ENCODE assay signal across 12 mouse cellular contexts in the genomic region with DNA sequence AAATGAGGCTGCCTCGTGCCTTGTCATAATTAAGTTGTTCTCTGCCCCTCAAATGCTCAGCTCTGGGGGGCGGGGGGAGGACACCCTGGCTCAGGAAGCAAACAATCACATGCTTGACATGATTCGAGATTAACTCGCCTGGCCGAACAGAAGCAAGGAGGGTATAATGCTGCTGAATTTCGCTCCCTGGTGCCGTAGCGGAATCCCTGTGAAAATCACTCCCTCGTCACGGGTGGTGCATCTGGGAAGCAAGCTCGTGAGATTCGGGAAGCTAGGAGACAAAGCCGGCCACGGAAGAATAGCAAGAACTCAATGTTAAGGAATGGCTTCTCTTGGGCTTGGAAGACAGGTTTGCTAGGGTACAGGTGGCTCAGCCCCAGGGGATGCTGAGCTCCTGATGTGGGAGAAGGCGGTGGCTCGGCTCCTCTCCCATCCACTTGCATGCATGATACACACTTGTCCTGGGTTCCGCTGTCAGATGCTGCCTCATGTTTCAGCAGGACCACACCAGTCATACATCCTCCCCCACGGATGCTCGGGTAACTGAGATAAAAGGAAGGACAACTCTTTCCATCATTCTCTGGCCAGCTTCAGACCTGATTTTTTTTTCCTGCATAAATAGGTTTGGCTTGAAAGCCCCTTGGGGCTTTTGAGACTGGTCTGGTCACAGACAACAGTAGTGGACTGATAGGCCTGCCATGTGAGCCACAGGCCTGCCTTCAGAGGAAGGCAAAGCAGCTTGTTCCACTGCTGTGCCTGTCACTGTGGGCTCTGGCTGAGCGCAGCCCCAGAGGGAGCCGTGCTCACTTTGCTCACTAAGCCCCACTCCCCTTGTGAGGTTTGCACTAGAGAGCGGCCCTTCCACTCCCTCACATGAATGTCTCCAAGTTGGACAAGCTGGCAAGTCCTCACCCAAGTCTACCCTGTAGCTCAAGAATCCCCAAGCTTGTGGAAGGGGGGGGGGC.
DNase-seq lines count a peak whose midpoint lies in the region; ATAC-seq lines count a peak whose summit lies in the region.
"Had no signal": no experiment of that assay in that cellular context is flagged by ENCODE, and none has a peak within 500 bp of the region (broad histone marks: within the 10 kb centered on the region; RNA-seq: fewer than 3 reads in every experiment).

No protein-coding gene starts in this region.

- no peaks in the 10 kb centered on the region for H3K9me3 ChIP-seq in hindbrain, embryonic 15.5 days
- H3K9me3 ChIP-seq: embryonic facial prominence, embryonic 13.5 days had no signal

- no peak overlapping the region for H3K9ac ChIP-seq in hindbrain, embryonic 15.5 days
- H3K9ac ChIP-seq: embryonic facial prominence, embryonic 13.5 days had no signal

- no peaks in the 10 kb centered on the region for H3K36me3 ChIP-seq in hindbrain, embryonic 15.5 days
- H3K36me3 ChIP-seq: embryonic facial prominence, embryonic 13.5 days had no signal

- no peaks in the 10 kb centered on the region for H3K27me3 ChIP-seq in hindbrain, embryonic 15.5 days
- H3K27me3 ChIP-seq: embryonic facial prominence, embryonic 13.5 days had no signal

- DNase-seq in cerebellum, adult 8-10 months, result peak; percentile 26
- DNase-seq in cerebellum, adult 11-12 months, result no peak
- peak; percentile 7 to 50 for DNase-seq in spleen, postnatal 4 days (ENCODE audit: low spot score in 2 of 2)
- no peak for DNase-seq in spleen, postnatal 14 days (ENCODE audit: low spot score in 2 of 2)
- peak; percentile 73 for DNase-seq in retina, postnatal 1 day
- DNase-seq in layer of hippocampus, adult 9-10 months (ENCODE audit: low spot score), result no peak
- DNase-seq: lung, postnatal 14 days; spleen, adult 18-20 months; thymus, postnatal 14 days had no signal

- no peak overlapping the region for H3K4me3 ChIP-seq in hindbrain, embryonic 15.5 days
- H3K4me3 ChIP-seq: embryonic facial prominence, embryonic 13.5 days had no signal

- WGBS in hindbrain, embryonic 15.5 days, result 39% methylated on average over 22 of the region's 22 CpGs

- ATAC-seq in hindbrain, embryonic 15.5 days (ENCODE audit: low FRiP score, low read depth), result peak; percentile 28; the same call in 1 of the 2 replicates
- no peak for ATAC-seq in megakaryocyte progenitor cell, adult 5-6 weeks (replicated peaks; ENCODE audit: poor library complexity)

- H3K4me1 ChIP-seq in hindbrain, embryonic 15.5 days (replicated peaks), result peaks cover 16% of the 10 kb centered on the region; the same call in 1 of the 2 replicates

- peak overlapping the region; percentile 11; the same call in 1 of the 2 replicates for H3K27ac ChIP-seq in hindbrain, embryonic 15.5 days (replicated peaks)
- H3K27ac ChIP-seq: embryonic facial prominence, embryonic 13.5 days had no signal

- peak overlapping the region; percentile 33 for H3K4me2 ChIP-seq in hindbrain, embryonic 15.5 days
- H3K4me2 ChIP-seq: embryonic facial prominence, embryonic 13.5 days had no signal

Comparison
In these comparisons a context has a peak if more than half of its experiments do, and no peak if none do; other contexts are left out.
1. DNase-seq: peak in cerebellum, adult 8-10 months (single experiment), spleen, postnatal 4 days (2 of 2) and retina, postnatal 1 day (single experiment); none in cerebellum, adult 11-12 months (single experiment), spleen, postnatal 14 days (0 of 2) and layer of hippocampus, adult 9-10 months (single experiment).